Mouse (Mus musculus) telencephalon, adult 2 months (tissue): ENCODE measurements around the gene Mmp23.
"Not testable (repeated sequence)": the region's sequence is repeated elsewhere in the genome, so short reads cannot be mapped to it uniquely, and the experiment has no call there.

Experiments used
- DNase-seq: peaks from one replicate; pipeline ENCODE4 v3.0.0-alpha.2; 2011; ENCODE audit warnings: low read depth, low spot score

Mmp23 gene

DNA sequence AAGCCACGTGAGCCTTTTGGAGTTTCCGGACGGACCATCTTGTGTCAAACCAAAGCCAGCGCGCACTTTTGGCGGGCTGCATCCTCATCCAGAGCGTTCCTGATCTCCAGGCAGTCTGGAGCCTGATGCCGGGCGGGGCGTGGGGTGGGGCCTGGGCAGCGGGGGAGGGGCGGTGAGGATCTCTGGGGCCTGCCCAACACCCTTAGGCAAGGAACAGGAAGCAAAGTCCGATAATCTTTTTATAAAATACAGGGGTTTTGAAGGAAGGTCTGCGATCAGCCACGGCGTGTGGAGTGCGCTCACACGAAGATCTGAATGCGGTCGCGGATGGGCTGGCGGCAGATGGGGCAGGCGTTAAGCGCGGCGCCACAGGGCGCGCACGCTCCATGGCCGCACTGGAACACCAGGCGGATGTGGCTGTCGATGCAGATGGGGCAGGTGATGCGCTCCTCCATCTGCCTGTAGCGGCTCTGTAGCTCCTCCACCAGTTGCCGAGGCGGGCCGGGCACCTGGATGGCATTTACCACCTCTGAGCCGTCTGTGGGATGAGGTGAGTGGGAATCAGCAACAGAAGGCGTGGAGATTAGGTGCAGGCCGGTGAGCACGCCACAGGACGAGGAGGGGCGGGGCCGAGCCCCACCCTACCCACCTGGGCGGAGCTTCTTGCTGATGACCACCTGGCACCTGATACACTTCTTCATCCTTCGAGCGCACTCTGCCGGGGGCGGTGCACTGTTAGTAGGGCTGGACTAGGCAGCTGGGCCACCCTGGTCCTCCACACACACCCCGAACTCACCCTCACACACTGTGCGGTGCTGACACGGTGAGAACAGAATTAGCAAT is 1.5 kb upstream of the Mmp23 start:
- no peak for DNase-seq

DNA sequence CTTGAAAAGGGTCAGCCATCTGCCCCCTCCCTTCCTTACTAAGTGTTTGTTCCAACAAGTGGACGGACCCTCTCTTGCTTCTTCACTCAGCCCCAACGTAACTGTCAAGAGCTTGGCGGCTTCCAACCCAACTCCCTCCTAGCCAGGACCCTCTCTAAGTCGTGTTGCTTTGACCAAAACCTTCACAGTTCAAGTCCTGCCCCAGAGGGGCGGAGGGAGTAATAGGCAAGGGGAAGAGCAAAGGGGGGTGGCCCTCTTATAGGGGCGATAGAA is 935 bp upstream of the Mmp23 start:
- no peak for DNase-seq

DNA sequence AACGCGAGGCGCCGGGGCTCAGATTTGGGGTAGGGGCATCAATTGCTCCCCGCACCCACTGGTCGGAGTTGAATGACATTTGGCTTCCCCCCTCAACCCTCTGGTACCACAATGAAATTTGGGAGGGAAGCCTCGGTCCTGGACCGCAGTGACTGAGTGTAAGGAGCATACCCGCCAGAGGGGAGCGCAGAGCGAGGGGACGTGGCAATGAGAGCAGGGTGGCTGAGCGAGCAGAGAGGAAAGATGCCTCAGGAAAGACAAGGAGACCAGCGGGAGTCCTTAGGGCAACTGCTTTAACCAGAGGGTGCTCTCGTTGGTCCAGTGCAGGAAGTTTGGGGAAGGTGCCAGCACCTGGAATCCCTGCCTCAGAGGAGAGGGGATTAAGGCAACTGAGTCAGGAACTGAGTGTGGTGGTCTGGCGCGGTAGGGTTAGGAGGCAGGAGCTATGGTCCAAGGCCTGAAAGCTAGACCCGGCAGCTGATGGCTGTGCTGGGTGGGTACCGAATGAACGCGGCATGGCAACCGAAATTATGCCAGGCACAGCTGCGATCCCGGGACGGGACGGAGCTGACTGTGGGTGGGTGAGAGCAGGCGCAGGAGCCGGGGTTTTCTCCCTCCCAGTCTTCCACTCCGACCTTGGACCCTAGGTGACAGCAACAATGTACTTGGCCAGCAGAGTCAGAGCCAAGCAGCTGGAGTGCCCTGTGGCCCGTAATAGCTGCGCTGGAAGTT is 433 bp upstream of the Mmp23 start:
- no peak for DNase-seq

DNA sequence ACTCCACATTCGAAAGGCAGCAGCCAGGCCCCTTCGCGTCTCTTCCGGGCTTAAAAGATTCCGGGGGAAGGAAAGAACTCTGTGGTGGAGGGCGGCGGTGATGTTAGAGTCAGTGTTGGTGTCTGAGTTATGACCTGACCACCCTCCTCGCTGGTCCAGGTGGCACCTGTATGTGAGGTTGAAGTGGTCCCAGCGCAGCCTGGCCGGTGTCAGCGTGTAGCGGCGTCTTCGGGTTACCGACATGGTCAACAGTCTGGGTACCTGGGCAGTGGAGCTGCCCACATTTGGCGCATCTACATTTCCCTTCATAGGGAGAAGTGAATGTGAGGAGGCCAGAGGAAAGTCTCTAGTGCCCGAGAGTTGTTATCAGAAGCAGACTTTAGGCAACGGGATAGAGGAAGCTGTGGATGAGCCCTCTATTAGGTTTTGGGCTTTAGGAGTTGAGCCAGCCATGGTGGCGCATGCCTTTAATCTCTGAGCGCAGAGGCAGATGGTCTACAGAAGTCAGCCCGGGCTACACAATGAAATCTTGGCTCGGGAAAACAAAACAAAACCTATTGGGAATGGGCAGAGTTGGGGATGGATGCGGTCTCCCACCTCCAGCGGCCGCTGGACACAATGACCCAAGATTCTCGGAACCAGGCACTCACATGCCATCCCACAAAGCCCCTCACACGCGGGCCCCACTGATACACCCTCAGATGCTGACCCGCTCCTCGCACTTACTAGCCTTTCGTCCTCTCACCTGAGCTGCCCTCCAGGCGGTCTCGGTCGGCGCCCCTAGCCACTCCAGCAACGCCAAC is 700 bp downstream of the Mmp23 start:
- DNase-seq = no peak

DNA sequence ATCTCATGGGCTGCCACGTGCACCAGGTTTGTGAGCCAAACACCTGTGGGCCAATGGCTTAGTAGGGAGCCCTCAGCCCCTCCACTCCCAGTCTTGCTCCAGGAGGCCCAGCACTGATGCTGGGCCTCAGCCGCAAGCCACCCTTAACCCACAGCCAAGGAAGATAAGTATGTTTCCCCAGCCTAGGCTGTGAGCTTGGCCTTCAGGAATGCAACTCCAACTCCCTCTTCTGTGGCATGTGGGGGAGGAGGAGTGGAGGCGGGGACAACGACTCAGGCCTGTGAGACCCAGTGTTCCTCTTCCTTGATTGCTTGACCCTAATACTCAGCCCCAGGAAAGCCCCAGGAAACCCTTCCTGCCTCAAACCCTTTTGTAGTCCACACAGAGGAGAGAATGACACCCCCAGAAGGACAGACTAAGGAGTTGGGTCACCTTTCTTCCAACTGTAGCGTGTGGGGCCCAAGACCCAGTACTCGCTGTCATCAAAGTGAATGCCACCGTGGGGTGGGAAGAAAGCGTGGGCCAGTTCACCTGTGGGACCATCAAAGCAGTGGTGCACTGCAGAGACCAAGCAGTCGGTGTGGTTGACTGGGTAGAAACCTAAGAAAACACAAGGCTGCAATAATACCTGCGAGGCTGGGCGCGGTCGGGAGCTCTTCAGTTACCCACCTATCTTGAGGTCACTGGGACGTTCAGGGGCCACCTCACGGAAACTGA is 1.5 kb downstream of the Mmp23 start:
- DNase-seq = no peak

DNA sequence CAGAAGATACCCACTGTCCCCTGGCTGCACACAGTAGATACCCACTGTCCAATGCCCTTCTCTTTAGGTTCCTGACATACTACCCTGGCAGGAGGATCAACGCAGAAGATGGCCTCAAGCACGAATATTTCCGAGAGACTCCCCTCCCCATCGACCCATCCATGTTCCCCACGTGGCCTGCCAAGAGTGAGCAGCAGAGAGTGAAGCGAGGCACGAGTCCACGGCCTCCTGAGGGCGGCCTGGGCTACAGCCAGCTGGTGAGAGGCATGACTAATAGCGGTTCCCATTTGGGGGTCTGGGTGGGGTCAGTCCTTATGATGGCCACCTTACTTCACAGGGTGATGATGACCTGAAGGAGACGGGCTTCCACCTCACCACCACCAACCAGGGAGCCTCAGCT is 3.8 kb downstream of the Mmp23 start:
- no peak for DNase-seq

DNA sequence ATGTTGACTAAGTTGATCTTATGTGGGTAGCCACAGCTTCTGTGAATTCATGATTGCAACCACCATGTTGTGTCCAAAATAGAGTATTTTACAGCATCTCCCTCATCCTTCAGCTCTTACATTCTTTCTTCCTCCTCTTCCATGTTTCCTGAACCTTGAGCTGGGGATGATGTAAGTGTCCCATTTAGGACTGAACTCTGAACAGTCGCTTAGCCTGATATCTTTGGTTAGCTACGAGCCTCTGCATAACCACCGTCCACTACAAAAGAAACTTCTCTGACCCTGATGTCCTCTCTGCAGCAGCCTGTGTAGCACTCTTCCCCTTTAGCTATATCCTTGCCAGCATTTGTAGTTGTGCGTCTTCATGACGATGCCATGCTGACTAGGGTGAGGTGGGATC is 7.5 kb downstream of the Mmp23 start:
- DNase-seq = no peak

DNA sequence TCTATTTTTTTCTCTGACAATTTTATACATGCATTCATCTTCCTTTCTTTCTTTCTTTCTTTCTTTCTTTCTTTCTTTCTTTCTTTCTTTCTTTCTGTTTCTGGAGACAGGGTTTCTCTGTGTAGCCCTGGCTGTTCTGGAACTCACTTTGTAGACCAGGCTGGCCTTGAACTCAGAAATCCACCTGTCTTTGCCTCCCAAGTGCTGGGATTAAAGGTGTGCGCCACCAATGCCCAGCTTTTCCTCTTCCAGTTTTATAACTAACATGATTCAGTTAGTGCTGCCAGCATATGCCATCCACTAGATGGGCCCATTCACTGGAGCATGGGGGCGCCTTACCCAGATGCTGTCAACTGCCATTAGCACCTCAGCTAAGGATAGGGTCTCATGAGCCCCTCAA is 7.9 kb downstream of the Mmp23 start, which contains the start of gene Gm10563:
Gene Gm10563, minus strand, starts transcription at position 101 of the 400 bp plus-strand sequence.
- not testable (repeated sequence) for DNase-seq

DNA sequence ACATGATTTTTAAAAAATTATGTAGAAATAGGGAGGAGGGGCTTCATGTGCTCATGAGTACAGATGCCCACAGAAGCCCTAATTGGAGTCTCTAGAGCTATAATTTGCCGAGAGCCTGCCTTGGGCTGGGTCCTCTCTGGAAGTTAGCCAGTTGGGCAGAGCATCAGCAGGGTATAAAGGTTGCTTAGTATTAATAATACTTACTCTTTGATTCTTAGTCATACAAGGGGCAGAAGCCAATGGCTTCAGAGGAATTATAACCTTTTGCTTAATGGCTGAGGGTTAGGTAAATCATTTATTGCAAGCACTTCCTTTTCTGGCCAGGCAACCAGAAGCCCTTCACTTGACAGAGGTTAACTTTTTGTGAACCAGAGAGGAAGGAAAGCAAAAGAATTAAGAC is 9.7 kb downstream of the Mmp23 start:
- DNase-seq = no peak

DNA sequence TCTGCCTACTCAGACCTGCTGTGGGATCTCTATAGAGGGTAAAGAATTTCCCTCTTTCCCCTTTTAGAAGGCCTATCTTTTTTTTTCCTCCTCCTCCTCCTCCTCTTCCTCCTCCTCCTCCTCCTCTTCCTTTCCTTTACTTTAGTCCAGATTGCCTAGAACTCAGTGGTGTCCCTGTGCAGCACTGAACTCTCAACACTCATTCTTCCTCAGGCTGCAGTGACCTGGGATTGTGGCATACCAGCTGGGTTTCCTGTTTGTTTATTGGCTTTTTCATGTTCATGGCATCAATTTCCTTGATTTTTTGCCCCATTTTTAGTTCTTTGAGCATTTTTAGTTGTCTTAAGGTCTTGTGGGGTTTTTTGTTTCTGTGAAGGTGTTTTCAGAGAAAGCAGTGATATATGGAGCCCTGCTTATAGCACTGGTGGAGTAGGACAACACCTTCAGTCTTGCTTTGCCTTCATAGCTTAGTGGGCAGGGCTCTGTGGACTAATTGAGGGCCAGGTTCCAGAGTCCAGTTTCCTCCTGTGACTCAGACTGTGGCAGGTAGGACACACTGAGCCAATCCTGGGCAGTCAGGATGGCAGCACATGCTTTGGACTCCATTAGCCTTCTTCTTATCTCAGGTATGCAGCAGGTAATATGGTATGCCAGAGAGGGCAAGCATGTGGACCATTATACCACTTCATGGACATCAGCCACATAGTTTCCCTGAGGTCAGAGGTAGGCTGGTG is 17.3 kb downstream of the Mmp23 start:
- no peak for DNase-seq

DNA sequence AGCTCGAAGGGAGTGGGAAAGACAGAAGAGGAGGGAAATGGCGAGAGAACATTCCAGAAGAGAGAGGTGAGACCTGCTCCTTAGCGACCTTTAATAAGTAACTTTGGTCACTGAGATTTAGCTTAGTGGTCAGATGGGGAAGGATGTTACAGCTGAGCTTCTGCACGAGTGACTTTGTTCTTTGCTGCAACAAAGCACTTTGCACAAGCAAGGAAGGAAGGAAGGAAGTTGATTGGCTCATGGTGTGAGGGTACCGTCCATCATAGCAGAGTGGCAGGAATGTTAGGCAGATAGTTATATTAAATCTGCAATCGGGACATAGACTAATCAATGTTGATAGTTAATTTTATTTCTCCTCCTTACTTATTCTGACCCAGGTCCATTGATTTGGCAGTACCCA is 22.9 kb downstream of the Mmp23 start:
- DNase-seq = no peak

DNA sequence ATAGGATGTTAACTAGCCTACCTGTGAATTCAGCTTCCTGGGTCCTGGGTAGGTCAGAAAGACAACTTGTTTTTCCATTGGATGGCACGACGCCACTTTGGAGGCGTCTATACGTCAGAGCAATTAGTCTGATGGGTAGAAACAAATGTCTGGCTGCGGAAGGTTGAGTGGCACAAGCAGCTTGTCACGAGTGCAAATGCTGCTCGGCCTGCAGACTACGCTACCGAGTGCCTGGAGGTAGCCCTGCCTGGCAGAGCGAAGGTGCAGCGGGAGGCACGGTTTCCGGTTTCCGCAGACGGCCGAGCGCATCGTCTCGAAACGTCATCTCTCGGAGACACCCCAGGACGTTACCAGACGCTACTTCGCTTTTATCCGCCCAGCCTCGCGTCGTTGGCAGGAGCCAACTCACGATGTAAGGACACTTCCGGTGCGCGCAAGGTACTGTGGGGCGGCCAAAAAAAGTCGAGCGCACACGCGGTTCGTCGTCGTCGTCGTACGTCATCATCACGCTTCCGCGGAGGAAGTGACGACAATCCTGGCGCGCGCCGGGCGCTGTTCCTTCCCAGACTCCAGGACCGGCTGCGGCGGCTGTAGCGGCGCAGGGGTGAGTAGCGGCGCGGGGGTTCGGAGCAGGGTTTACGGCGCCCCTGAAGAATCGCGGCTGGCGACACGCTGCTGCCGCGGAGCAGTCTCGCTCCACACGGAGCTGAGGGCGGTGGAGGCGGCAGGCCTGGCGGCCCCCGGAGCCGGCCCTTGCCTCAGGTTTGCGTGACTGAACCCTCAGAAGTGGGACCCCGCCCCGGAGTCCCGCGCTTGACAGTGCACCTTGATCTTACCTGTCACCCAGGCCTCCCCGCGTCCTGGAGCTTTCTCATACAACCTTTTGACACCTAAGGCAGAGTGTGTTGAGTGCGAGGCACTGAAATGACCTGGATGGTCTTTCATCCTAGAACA is 28.6 kb downstream of the Mmp23 start, which contains the start of gene Cdk11b:
Gene Cdk11b, plus strand, starts transcription at position 517 of the 954 bp plus-strand sequence.
- DNase-seq = peak; percentile 99

DNA sequence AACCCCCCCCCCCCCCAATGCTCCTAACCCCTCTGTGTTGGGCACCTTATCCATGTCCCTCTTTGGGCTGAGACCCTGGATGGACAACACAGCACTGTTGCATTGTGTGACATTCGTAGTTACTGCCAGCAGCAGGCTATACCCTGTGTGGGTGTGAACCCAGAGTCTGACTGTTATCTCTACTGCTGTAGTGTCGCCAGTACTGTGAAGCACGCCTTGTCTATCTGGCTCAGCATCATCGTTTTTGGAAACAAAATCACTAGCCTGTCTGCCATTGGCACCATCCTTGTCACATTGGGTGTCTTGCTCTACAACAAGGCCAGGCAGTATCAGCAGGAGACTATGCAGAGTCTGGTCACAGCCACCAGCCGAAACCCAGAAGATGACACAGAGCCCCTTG is 34.9 kb downstream of the Mmp23 start:
- DNase-seq = no peak

DNA sequence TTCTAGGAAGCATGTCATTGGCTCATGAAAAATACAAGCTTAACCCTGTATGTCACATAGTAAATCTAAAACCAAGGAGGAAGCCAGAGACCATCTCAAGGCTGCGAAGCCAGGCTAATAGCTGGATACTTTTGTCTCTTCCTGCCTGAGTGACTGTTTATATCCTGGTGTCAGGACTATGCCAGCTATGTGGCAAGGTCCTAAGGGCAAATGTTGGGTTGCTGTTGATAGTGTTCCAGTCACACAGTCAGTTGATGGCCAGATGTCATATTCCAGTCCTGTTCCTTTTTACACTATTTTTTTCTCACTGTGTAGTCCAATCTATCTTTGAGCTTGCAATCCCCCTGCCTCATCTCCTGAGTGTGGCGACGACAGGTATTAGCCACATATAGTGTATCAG is 39.9 kb downstream of the Mmp23 start:
- no peak for DNase-seq

DNA sequence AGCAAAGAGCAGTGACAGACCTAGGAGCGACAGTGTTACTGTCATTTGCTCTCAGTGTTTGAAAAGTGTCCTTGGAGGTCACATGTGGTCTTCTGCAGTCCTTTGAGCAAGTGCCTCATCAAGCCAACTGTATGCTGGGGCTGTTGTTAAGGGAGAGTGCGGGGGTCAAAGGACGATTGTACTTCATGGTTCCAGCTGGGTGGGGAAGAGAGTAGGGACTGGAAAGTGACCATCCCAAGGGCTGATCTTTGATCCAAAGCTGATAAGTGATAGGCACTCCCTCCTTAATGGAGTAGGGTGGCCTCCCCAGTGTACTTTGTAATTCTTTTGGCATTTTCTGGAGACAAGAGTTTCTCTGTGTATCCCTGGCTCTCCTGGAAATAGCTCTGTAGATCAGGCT is 41.3 kb downstream of the Mmp23 start:
- no peak for DNase-seq

DNA sequence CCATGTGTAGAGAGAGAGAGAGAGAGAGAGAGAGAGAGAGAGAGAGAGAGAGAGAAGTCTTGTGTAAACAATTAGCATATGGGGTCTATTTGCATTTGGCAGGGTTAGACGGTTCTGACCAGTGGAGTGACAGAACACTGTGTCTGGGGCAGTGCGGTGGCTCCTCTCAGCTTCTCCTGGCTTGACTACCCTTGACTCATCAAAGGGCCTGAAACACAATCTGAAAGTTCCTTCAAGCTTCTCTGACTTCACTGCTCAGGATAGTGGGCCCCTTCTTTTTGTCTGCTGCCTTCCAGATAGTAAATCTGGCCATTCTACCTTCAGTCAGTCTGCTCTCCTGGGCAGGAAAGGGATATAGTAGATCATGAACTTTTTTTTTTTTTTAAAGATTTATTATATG is 46.4 kb downstream of the Mmp23 start:
- DNase-seq = no peak

DNA sequence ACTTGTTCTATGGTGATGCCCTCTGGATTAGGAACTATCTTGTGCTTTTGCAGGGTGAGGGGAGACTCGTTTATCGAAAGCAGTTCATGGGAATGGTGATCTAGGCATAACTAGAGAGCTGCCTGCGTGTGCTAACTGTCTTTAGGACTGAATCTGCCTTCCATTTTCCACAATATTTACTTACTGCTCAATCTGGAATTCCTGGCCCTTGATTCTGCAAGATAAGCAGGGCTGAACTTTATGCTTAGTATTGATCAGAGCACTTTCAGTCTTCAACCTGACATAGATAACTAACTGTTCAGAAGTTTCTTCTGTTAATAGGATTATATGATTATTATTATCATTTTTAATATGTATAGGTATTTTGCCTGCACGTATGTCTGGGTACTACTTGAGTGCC is 48.1 kb downstream of the Mmp23 start:
- DNase-seq = no peak

DNA sequence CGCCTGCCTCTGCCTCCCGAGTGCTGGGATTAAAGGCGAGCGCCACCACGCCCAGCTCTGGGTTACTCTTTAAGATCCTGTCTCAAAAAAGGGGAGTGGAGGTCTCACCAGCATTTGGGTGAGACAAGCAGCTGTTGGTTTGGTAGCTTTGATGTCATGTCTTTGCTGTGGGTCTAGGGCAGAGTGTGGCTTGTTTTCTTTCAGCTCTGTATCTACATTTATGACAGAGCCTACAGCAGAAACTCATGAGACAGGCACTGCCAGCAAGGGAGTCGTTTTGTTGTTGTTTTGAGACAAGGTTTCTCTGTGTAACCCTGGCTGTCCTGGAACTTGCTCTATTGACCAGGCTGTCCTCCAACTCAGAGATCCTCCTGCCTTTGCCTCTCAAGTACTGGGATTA is 49.4 kb downstream of the Mmp23 start:
- no peak for DNase-seq

DNA sequence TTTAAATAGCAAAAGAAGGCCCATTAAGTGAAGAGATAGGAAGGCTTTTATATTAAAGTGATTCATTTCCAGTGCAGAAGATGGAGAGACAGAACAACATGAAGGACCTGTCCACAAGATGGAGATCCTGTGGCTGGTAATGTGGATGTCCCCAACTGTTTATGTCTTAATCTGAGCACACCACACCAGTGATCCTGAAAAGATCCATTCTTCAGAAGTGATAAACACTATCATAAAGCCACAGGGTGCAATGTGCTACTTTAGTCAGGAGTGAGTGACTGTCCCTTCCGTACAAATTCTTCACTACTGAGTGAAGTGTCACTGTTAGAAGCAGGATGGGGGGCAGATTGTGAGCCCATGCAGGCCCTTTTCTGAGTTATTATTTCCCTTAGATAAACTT is 50.4 kb downstream of the Mmp23 start:
- no peak for DNase-seq

DNA sequence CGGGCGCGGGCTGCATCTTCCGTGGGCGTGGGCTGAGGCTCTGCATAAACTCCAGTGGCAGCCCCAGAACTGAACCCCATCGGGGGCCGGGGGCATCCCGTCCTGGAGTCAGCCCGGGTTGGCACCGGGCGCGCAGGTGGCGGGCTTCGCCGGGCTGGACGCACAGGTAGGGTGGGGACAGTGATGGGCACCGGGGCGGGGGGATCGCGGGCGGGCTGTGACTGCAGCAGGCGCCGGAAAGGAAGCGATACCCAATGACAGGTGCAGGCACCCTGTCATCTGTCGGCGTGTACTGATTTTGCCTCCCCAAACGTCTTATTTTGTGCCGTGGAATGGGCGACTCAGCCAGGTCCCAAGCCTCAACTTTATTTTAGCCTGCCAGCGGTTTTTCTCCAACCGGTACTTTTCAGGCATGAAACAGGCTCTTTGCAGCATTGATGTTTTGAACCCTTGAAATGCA is 51.2 kb downstream of the Mmp23 start:
- DNase-seq = no peak
